7 mouse cellular contexts compared by ENCODE assay signal in the genomic region with DNA sequence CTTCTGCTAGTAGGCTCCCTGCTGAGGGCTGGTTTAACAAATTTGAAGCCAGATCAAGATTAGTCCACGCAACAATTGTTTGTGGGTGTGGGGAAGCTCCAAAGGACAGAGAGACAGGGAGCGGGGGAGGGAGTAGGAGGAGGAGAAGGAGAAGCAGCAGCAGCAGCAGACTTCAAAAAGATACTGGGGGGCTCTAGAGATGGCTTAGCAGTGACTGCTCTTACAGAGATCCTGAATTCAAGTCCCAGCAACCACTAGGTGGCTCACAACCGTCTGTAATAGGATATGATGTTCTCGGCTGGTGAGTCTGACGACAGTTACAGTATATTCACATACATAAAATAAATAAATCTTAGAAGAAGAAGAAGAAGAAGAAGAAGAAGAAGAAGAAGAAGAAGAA. TPM values are rescaled to one million over a fixed set of nuclear protein-coding genes. Genes with fewer than 3 reads are reported as not detected.
DNase-seq lines count a peak whose midpoint lies in the region; ATAC-seq and TF ChIP-seq lines count a peak whose summit lies in the region.

No protein-coding gene starts in this region.

- H3K4me2 ChIP-seq in intestine, postnatal 0 days (replicated peaks; ENCODE audit: low read depth), result no peak overlapping the region
- no peak overlapping the region for H3K4me2 ChIP-seq in intestine, embryonic 16.5 days (ENCODE audit: low read depth, low read length)

- ATAC-seq in intestine, postnatal 0 days, result no peak
- no peak for ATAC-seq in intestine, embryonic 16.5 days

- H3K27ac ChIP-seq in intestine, postnatal 0 days (ENCODE audit: low read depth, low read length), result no peak overlapping the region
- no peak overlapping the region for H3K27ac ChIP-seq in intestine, embryonic 16.5 days (ENCODE audit: low read length)
- H3K27ac ChIP-seq in ES-E14 (ENCODE audit: insufficient read depth, low read depth, low read length, poor library complexity, severe bottlenecking), result no peak overlapping the region

- no peak overlapping the region for H3K4me3 ChIP-seq in intestine, postnatal 0 days (ENCODE audit: low read depth, low read length)
- no peak overlapping the region for H3K4me3 ChIP-seq in intestine, embryonic 16.5 days (ENCODE audit: low read length)
- H3K4me3 ChIP-seq in ES-E14 (ENCODE audit: insufficient read depth in 1 of 2, low read depth in 1 of 2, low read length in 2 of 2, poor library complexity in 1 of 2, severe bottlenecking in 1 of 2), result no peak overlapping the region

- peak; percentile 35 for DNase-seq in ES-E14 (ENCODE audit: low read depth, low spot score)
- peak; percentile 36 for DNase-seq in adipocyte (ENCODE audit: low spot score)
- peak; percentile 70 for DNase-seq in induced T-regulatory cell, adult 2 months (ENCODE audit: low read depth)
- DNase-seq in mesoderm, embryonic 11.5 days (ENCODE audit: low read depth, low spot score), result peak; percentile 13
- DNase-seq in thymus, postnatal 10 days (ENCODE audit: low spot score in 2 of 2), result peak; percentile 14 to 51

- H3K9ac ChIP-seq in intestine, postnatal 0 days (ENCODE audit: low read depth, low read length), result no peak overlapping the region
- H3K9ac ChIP-seq in intestine, embryonic 16.5 days (ENCODE audit: low read depth, low read length), result no peak overlapping the region
- H3K9ac ChIP-seq in ES-E14 (ENCODE audit: insufficient read depth, low read depth, low read length, poor library complexity, severe bottlenecking), result no peak overlapping the region

- H3K36me3 ChIP-seq in intestine, postnatal 0 days (ENCODE audit: control insufficient read depth, insufficient read depth), result no peaks in the 10 kb centered on the region
- no peaks in the 10 kb centered on the region for H3K36me3 ChIP-seq in intestine, embryonic 16.5 days (ENCODE audit: control insufficient read depth, insufficient read depth, low read length)
- H3K36me3 ChIP-seq in ES-E14 (ENCODE audit: control insufficient read depth, insufficient read depth, low read length, poor library complexity, severe bottlenecking), result peaks cover 2% of the 10 kb centered on the region; the same call in 1 of the 2 replicates

- H3K4me1 ChIP-seq in intestine, postnatal 0 days (replicated peaks; ENCODE audit: control insufficient read depth, insufficient read depth, low read length), result 0 out of 2 replicates have a peak, but pooled peaks cover 8% of the 10 kb centered on the region
- peaks cover 9% of the 10 kb centered on the region for H3K4me1 ChIP-seq in intestine, embryonic 16.5 days (ENCODE audit: control insufficient read depth, insufficient read depth, low read length)
- H3K4me1 ChIP-seq in ES-E14 (ENCODE audit: control insufficient read depth in 2 of 2, insufficient read depth in 2 of 2, low read length in 2 of 2, poor library complexity in 1 of 2), result 0 out of 4 replicates have a peak, but pooled peaks cover 0 to 3% of the 10 kb centered on the region in 2 experiments

- no peaks in the 10 kb centered on the region for H3K9me3 ChIP-seq in intestine, postnatal 0 days (ENCODE audit: control insufficient read depth)
- no peaks in the 10 kb centered on the region for H3K9me3 ChIP-seq in intestine, embryonic 16.5 days (ENCODE audit: control insufficient read depth, low read length)
- H3K9me3 ChIP-seq in ES-E14 (ENCODE audit: control insufficient read depth, insufficient read depth, low read depth, low read length), result no peaks in the 10 kb centered on the region

- peaks cover 2% of the 10 kb centered on the region; the same call in 1 of the 2 replicates for H3K27me3 ChIP-seq in intestine, postnatal 0 days (replicated peaks; ENCODE audit: control insufficient read depth, insufficient read depth, low read length)
- H3K27me3 ChIP-seq in intestine, embryonic 16.5 days (replicated peaks; ENCODE audit: control insufficient read depth, insufficient read depth, low read length), result no peaks in the 10 kb centered on the region

- in situ Hi-C loops in ES-E14 (cut with MboI; ENCODE audit: low sequenced_read_pairs in 2 of 2, unreplicated experiment in 2 of 2), result no loop called here

- WGBS in intestine, postnatal 0 days, result 24% methylated on average over 5 of the region's 5 CpGs
- 16% methylated on average over 5 of the region's 5 CpGs for WGBS in intestine, embryonic 16.5 days

- TF ChIP-seq CTCF in intestine, postnatal 0 days (IDR thresholded peaks at IDR 0.05; ENCODE audit: low read depth), result peak; percentile 67

TF ChIP-seq in ES-E14, 5 proteins besides CTCF, POLR2A, EP300 and RAD21:
- no peak for TF ChIP-seq ZNF384 (IDR thresholded peaks at IDR 0.05; ENCODE audit: low read depth, low read length)
- no peak for TF ChIP-seq CHD2 (IDR thresholded peaks at IDR 0.05; ENCODE audit: low read depth, low read length)
- no peak for TF ChIP-seq MAFK (IDR thresholded peaks at IDR 0.05; ENCODE audit: insufficient read depth, low read depth, low read length)
- TF ChIP-seq ZC3H11A (IDR thresholded peaks at IDR 0.05; ENCODE audit: borderline replicate concordance, low read depth, low read length), result no peak
- TF ChIP-seq HCFC1 (IDR thresholded peaks at IDR 0.05; ENCODE audit: borderline replicate concordance, insufficient read depth, low read length), result no peak

RNA-seq across cellular contexts. Expression of gene Pdcd2, which starts 3.0 kb away (rescaled TPM):
- 42.7 and 46.2 TPM in 2 replicates for polyA plus RNA-seq in intestine, postnatal 0 days (2015; fragmentation: Nextera tagmentation; extraction: Ambion mirVana)
- polyA plus RNA-seq in intestine, embryonic 16.5 days (2015; fragmentation: Nextera tagmentation; extraction: Ambion mirVana), result 48.1 and 48.9 TPM in 2 replicates
- 65.1 and 82.7 TPM in 2 replicates for total RNA-seq in ES-E14 (2012; rRNA removed)

RNA-seq across cellular contexts. Expression of gene Tbp, which starts 30.5 kb away (rescaled TPM):
- 21.7 and 22.4 TPM in 2 replicates for polyA plus RNA-seq in intestine, postnatal 0 days (2015; fragmentation: Nextera tagmentation; extraction: Ambion mirVana)
- 32.9 and 33.6 TPM in 2 replicates for polyA plus RNA-seq in intestine, embryonic 16.5 days (2015; fragmentation: Nextera tagmentation; extraction: Ambion mirVana)
- total RNA-seq in ES-E14 (2012; rRNA removed), result 35.6 and 39.4 TPM in 2 replicates

RNA-seq across cellular contexts. Expression of gene Psmb1, which starts 30.6 kb away (rescaled TPM):
- polyA plus RNA-seq in intestine, postnatal 0 days (2015; fragmentation: Nextera tagmentation; extraction: Ambion mirVana), result 233 and 246 TPM in 2 replicates
- 238 and 252 TPM in 2 replicates for polyA plus RNA-seq in intestine, embryonic 16.5 days (2015; fragmentation: Nextera tagmentation; extraction: Ambion mirVana)
- 151 and 189 TPM in 2 replicates for total RNA-seq in ES-E14 (2012; rRNA removed)

RNA-seq across cellular contexts. Expression of gene Prdm9, which starts 34.0 kb away (rescaled TPM):
- 1.5 and 1.8 TPM in 2 replicates for polyA plus RNA-seq in intestine, postnatal 0 days (2015; fragmentation: Nextera tagmentation; extraction: Ambion mirVana)
- polyA plus RNA-seq in intestine, embryonic 16.5 days (2015; fragmentation: Nextera tagmentation; extraction: Ambion mirVana), result 1.5 and 2.2 TPM in 2 replicates
- total RNA-seq in ES-E14 (2012; rRNA removed), result 1.9 and 2.7 TPM in 2 replicates

Comparison
In these comparisons a context has a peak if more than half of its experiments do, and no peak if none do; other contexts are left out.
1. DNase-seq: peak in every context shown above with its lines; median percentile 70 in induced T-regulatory cell, adult 2 months; 36 in adipocyte; 35 in ES-E14; 32 in thymus, postnatal 10 days; 13 in mesoderm, embryonic 11.5 days.